Mouse (Mus musculus) lung, postnatal 0 days (tissue): ENCODE results near the gene Catip. TPM values are rescaled to one million over a fixed set of nuclear protein-coding genes. Genes with fewer than 3 reads are reported as not detected.
A peak's percentile ranks its signal among the peaks of the same experiment; 100 is the strongest.
"Not testable (repeated sequence)": the region's sequence is repeated elsewhere in the genome, so short reads cannot be mapped to it uniquely, and the experiment has no call there.

Experiments
- ATAC-seq: fragments of 200-750 bp; cut with Nextera tagmentation; 2 replicates; pipeline ENCODE4 v1.8.0; 2017; ENCODE audit warnings: moderate library complexity
- DNase-seq: peaks from one replicate; pipeline ENCODE4 v3.0.0-alpha.2; 2016; ENCODE audit warnings: low spot score
- H3K27ac ChIP-seq: fragments of 300-500 bp; sonication (generic); 2 replicates; pipeline ENCODE4 v1.5.1; 2014; ENCODE audit warnings: antibody characterized with exemption, mild to moderate bottlenecking, low read length, mixed read lengths
- H3K27me3 ChIP-seq: fragments of 300-500 bp; sonication (generic); replicated peaks from 2 replicates; pipeline ENCODE4 v1.6.1; 2014; ENCODE audit warnings: low read length, mixed read lengths; ENCODE audit not compliant: insufficient read depth
- H3K36me3 ChIP-seq: fragments of 300-500 bp; sonication (generic); 2 replicates; pipeline ENCODE4 v1.6.1; 2014; ENCODE audit warnings: low read length, mixed read lengths; ENCODE audit not compliant: insufficient read depth
- H3K4me1 ChIP-seq: fragments of 300-500 bp; sonication (generic); 2 replicates; pipeline ENCODE4 v1.6.1; 2014; ENCODE audit warnings: antibody characterized with exemption, low read depth, low read length, mixed read lengths; ENCODE audit not compliant: insufficient read depth
- H3K4me2 ChIP-seq: fragments of 300-500 bp; sonication (generic); replicated peaks from 2 replicates; pipeline ENCODE4 v1.6.1; 2014; ENCODE audit warnings: low read depth, mild to moderate bottlenecking, low read length, moderate library complexity, mixed read lengths
- H3K4me3 ChIP-seq: fragments of 300-500 bp; sonication (generic); 2 replicates; pipeline ENCODE4 v1.5.1; 2014; ENCODE audit warnings: low read depth, low read length
- H3K9ac ChIP-seq: fragments of 300-500 bp; sonication (generic); replicated peaks from 2 replicates; pipeline ENCODE4 v1.6.1; 2014; ENCODE audit warnings: low read depth, mild to moderate bottlenecking
- H3K9me3 ChIP-seq: fragments of 300-500 bp; sonication (generic); 2 replicates; pipeline ENCODE4 v1.6.1; 2016; ENCODE audit warnings: low read length, mixed read lengths
- CTCF ChIP-seq: IDR thresholded peaks from 2 replicates; pipeline ENCODE4 v1.5.1; 2016; ENCODE audit warnings: antibody characterized with exemption, mild to moderate bottlenecking
- EP300 ChIP-seq: IDR thresholded peaks from 2 replicates; pipeline ENCODE4 v1.6.1; 2016; ENCODE audit warnings: antibody characterized with exemption, mild to moderate bottlenecking, control low read depth
- WGBS: fragments of 180-500 bp; shearing (Covaris S2); extraction: QIAGEN DNeasy Blood & Tissue Kit; methylation state at CpG from one replicate; pipeline ENCODE4 v1.1.7; 2014; 5-methylcytosine and 5-hydroxymethylcytosine counted together
- polyA plus RNA-seq: library from polyadenylated mRNA; unstranded; fragments of >200 nt; fragmentation: Nextera tagmentation; extraction: Ambion mirVana; gene quantifications from 2 replicates; pipeline ENCODE4 v1.2.1, GENCODE M21; 2015

Gene Catip
- polyA plus RNA-seq, 1 experiment from 2014 or later, result 3.4 TPM

DNA sequence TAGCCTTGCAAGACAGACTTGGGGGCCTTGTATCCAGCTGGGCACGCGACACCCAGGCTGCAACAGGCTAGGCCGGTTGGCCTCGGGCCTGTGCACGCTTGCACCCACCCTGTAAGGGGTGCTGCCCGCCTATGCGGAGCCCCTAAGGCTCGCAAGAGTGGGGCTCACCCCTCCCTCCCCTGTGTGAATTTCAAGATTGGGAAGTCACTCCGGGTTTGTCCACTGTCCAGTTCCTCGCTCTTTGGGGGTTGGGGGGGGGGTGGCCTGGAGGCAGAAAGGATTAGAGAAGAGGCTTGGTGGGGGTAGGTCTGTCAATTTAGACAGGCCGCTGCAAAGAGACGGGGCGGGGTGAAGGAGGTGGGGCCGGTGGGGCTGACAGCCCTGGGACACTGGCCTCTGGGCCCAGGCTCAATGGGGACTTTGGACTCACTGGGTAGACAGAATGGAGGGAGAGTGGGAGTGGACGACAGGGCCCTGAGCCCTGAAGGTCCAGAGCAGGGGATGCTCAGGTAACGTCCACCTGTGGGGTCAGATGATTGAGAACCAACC lies 30.6 kb downstream of the Catip start:
- Histone ChIP-seq H3K9ac (peak overlapping the region; percentile 99), H3K4me2 (peak overlapping the region; percentile 79), H3K27me3 (no peaks in the 10 kb centered on the region), H3K36me3 (no peaks in the 10 kb centered on the region; the same call in 1 of the 2 replicates), H3K9me3 (no peaks in the 10 kb centered on the region), H3K27ac (peak overlapping the region; percentile 100), H3K4me3 (peak overlapping the region; percentile 96), H3K4me1 (peaks cover 9% of the 10 kb centered on the region; the same call in 1 of the 2 replicates)
- no peak for ATAC-seq
- WGBS, result 3% methylated on average over 16 of the region's 16 CpGs
- TF ChIP-seq EP300 (no peak), CTCF (no peak)
- peak; percentile 53 for DNase-seq

- Histone ChIP-seq H3K9me3 (no peaks in the 10 kb centered on the region), H3K36me3 (no peaks in the 10 kb centered on the region; the same call in 1 of the 2 replicates), H3K27ac (peak overlapping the region; percentile 100), H3K9ac (peak overlapping the region; percentile 99), H3K27me3 (no peaks in the 10 kb centered on the region), H3K4me3 (peak overlapping the region; percentile 96), H3K4me2 (peak overlapping the region; percentile 79), H3K4me1 (peaks cover 9% of the 10 kb centered on the region; the same call in 1 of the 2 replicates)
- DNase-seq (no peak), ATAC-seq (no peak)
- TF ChIP-seq EP300 (no peak), CTCF (peak; percentile 23; the same call in 1 of the 2 replicates)
- WGBS, result 21% methylated on average over 7 of the region's 7 CpGs
These were observed 31.1 kb downstream of the Catip start for GRCm38 (mm10) chr1:74393010-74393409.

DNA sequence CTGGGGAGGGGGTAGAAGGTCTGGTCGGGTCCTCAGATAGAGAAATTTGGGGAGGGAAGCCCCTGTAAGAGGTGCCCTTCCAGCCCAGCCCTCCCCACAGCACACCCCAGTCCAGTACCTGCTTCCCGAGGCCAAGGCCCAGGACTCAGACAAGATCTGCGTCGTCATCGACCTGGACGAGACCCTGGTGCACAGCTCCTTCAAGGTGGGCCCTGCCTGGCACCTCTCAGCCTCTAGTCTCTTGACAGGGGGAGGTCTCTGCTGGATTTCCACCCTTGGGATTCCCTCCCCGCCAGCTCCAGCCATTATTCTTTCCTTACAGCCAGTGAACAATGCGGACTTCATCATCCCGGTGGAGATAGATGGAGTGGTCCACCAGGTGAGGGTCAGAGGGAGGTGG lies 31.8 kb downstream of the Catip start:
- 84% methylated on average over 9 of the region's 9 CpGs for WGBS
- TF ChIP-seq EP300, result no peak
- TF ChIP-seq CTCF, result no peak
- peaks cover 9% of the 10 kb centered on the region; the same call in 1 of the 2 replicates for H3K4me1 ChIP-seq
- H3K27me3 ChIP-seq, result no peaks in the 10 kb centered on the region
- H3K9ac ChIP-seq, result no peak overlapping the region
- no peaks in the 10 kb centered on the region for H3K9me3 ChIP-seq
- no peak overlapping the region; the same call in 1 of the 2 replicates for H3K4me2 ChIP-seq
- H3K36me3 ChIP-seq, result no peaks in the 10 kb centered on the region; the same call in 1 of the 2 replicates
- no peak overlapping the region for H3K4me3 ChIP-seq
- DNase-seq, result no peak
- no peak for ATAC-seq
- no peak overlapping the region for H3K27ac ChIP-seq

DNA sequence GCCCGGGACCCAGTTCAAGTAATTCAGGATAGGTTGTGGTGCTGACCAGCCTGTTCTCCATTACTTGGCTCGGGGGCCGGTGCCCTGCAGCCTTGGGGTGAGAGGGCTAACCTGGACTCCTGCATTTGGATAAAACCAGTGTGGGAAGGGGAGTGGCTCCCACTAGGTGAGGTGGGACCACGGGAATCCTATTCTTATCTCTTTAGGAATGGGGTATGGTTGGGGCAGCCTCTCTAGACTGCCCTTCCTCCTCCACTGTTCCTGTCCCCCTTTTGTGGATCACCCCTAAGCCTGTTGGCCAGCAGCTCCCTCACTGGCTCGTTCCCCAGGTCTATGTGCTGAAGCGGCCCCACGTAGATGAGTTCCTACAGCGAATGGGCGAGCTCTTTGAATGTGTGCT lies 32.4 kb downstream of the Catip start:
- Histone ChIP-seq H3K27me3 (no peaks in the 10 kb centered on the region), H3K9me3 (no peaks in the 10 kb centered on the region), H3K4me1 (peaks cover 9% of the 10 kb centered on the region; the same call in 1 of the 2 replicates), H3K9ac (no peak overlapping the region), H3K4me3 (no peak overlapping the region), H3K36me3 (no peaks in the 10 kb centered on the region; the same call in 1 of the 2 replicates), H3K27ac (no peak overlapping the region), H3K4me2 (no peak overlapping the region)
- WGBS, result 87% methylated on average over 9 of the region's 9 CpGs
- TF ChIP-seq CTCF (no peak), EP300 (no peak)
- ATAC-seq (no peak), DNase-seq (no peak)

DNA sequence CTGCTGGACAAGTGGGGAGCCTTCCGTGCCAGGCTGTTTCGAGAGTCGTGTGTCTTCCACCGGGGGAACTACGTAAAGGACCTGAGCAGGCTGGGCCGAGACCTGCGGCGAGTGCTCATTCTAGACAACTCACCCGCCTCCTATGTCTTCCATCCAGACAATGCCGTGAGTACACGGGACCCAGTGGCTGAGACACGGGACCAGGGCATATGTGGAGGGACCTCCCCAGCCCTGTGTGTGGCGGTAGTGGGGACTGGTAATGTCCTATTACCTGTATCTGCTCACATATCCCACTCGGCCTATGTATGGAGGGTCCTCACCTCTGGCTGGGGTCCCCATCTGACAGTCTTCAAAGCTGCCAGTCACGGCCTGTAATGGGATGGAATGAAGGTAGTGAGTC lies 33.0 kb downstream of the Catip start:
- ATAC-seq, result no peak
- no peak overlapping the region for H3K27ac ChIP-seq
- WGBS, result 94% methylated on average over 15 of the region's 15 CpGs

GRCm38 (mm10) chr1:74395290-74395689 lies 33.4 kb downstream of the Catip start:
- DNase-seq (no peak), ATAC-seq (no peak)
- WGBS, result 87% methylated on average over 11 of the region's 13 CpGs
- Histone ChIP-seq H3K36me3 (no peaks in the 10 kb centered on the region; the same call in 1 of the 2 replicates), H3K4me3 (no peak overlapping the region), H3K4me2 (no peak overlapping the region), H3K4me1 (peaks cover 6% of the 10 kb centered on the region; the same call in 1 of the 2 replicates), H3K27me3 (no peaks in the 10 kb centered on the region), H3K27ac (no peak overlapping the region), H3K9me3 (no peaks in the 10 kb centered on the region), H3K9ac (no peak overlapping the region)
- TF ChIP-seq EP300 (no peak), CTCF (no peak)

More for the DNA sequence above, 33.0 kb downstream of the Catip start:
- H3K4me3 ChIP-seq, result no peak overlapping the region
- TF ChIP-seq EP300 (no peak), CTCF (no peak)
- H3K4me2 ChIP-seq, result no peak overlapping the region
- H3K9me3 ChIP-seq, result no peaks in the 10 kb centered on the region
- H3K27me3 ChIP-seq, result no peaks in the 10 kb centered on the region
- H3K9ac ChIP-seq, result no peak overlapping the region
- H3K36me3 ChIP-seq, result no peaks in the 10 kb centered on the region; the same call in 1 of the 2 replicates
- peaks cover 9% of the 10 kb centered on the region; the same call in 1 of the 2 replicates for H3K4me1 ChIP-seq
- DNase-seq, result no peak

- not testable (repeated sequence) for H3K4me1 ChIP-seq, DNase-seq, H3K9me3 ChIP-seq, H3K36me3 ChIP-seq, ATAC-seq, H3K27me3 ChIP-seq, H3K9ac ChIP-seq
- Histone ChIP-seq H3K4me2 (peak overlapping the region; percentile 83), H3K4me3 (peak overlapping the region; percentile 45; the same call in 1 of the 2 replicates), H3K27ac (peak overlapping the region; percentile 84)
- WGBS, result 3% methylated on average over 11 of the region's 12 CpGs
These were observed 34.7 kb downstream of the Catip start for GRCm38 (mm10) chr1:74396456-74397222.
